Mouse (Mus musculus) ES-Bruce4 (cell line): ENCODE results near the gene Gm42517. TPM values are rescaled to one million over a fixed set of nuclear protein-coding genes. Genes with fewer than 3 reads are reported as not detected.

Experiments
- H3K27ac ChIP-seq: 2 replicates; pipeline ENCODE4 v1.5.1; 2012; ENCODE audit warnings: low read length, inconsistent platforms; ENCODE audit not compliant: insufficient read depth
- H3K27me3 ChIP-seq: 2 replicates; pipeline ENCODE4 v1.6.1; 2012; ENCODE audit warnings: mild to moderate bottlenecking, low read length, inconsistent platforms; ENCODE audit not compliant: control insufficient read depth, poor library complexity, insufficient read depth, severe bottlenecking
- H3K36me3 ChIP-seq: 2 replicates; pipeline ENCODE4 v1.6.1; 2012; ENCODE audit warnings: inconsistent platforms, mild to moderate bottlenecking, low read length, moderate library complexity; ENCODE audit not compliant: control insufficient read depth, poor library complexity, insufficient read depth, severe bottlenecking
- H3K4me1 ChIP-seq: one replicate; pipeline ENCODE4 v1.8.1; 2011; ENCODE audit warnings: low read length; ENCODE audit not compliant: control insufficient read depth, insufficient read depth
- H3K4me3 ChIP-seq: 2 replicates; pipeline ENCODE4 v1.5.1; 2011; ENCODE audit warnings: low read depth, mild to moderate bottlenecking, low read length
- H3K9ac ChIP-seq: 2 replicates; pipeline ENCODE4 v1.6.1; 2012; ENCODE audit warnings: low read depth, mild to moderate bottlenecking, inconsistent platforms; ENCODE audit not compliant: poor library complexity, severe bottlenecking
- H3K9me3 ChIP-seq: replicated peaks from 2 replicates; pipeline ENCODE4 v1.6.1; 2012; ENCODE audit warnings: mild to moderate bottlenecking, low read length, inconsistent platforms; ENCODE audit not compliant: control insufficient read depth, poor library complexity, insufficient read depth, severe bottlenecking
- CTCF ChIP-seq: IDR thresholded peaks from one replicate; pipeline ENCODE4 v1.8.1; 2011; ENCODE audit warnings: low read depth, low read length
- EP300 ChIP-seq: IDR thresholded peaks from 2 replicates; pipeline ENCODE4 v1.6.1; 2011; ENCODE audit warnings: low read depth, low read length; ENCODE audit not compliant: insufficient read depth
- POLR2A ChIP-seq: IDR thresholded peaks from one replicate; pipeline ENCODE4 v1.8.1; 2011; ENCODE audit warnings: low read length; ENCODE audit not compliant: insufficient read depth
- polyA plus RNA-seq: library from polyadenylated mRNA; stranded (reverse); fragments of >200 nt; gene quantifications from 2 replicates; pipeline ENCODE4 v1.2.4, GENCODE M21; 2011; ENCODE audit warnings: low read depth; ENCODE audit not compliant: missing spikeins, insufficient read depth, insufficient read length

Gene Gm42517
- polyA plus RNA-seq, 1 experiment = not detected

DNA sequence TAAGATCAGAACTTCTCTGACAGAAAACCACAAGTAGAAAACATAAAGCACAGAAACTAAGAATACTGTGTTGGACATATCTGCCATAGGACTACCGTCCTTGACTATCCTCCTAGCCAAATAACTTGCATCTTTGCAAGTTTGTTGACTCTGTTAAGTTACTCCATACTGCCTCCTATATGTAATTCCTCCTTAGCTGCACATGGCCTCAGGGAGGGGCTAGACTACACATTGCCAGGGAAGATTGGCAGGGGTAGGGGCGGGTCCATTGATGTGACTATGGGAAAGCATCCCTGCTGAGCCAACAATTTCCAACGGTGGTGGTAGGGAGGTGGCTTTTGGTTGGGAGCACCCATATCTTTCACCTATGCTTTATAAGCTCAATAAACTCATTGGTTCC, 5.4 kb downstream of the Gm42517 start:
- TF ChIP-seq POLR2A = no peak
- H3K4me3 ChIP-seq = no peak overlapping the region
- no peaks in the 10 kb centered on the region for H3K36me3 ChIP-seq
- no peaks in the 10 kb centered on the region for H3K4me1 ChIP-seq
- H3K9me3 ChIP-seq = no peaks in the 10 kb centered on the region
- peaks cover 11% of the 10 kb centered on the region for H3K27me3 ChIP-seq
- no peak overlapping the region for H3K9ac ChIP-seq
- H3K27ac ChIP-seq = no peak overlapping the region

DNA sequence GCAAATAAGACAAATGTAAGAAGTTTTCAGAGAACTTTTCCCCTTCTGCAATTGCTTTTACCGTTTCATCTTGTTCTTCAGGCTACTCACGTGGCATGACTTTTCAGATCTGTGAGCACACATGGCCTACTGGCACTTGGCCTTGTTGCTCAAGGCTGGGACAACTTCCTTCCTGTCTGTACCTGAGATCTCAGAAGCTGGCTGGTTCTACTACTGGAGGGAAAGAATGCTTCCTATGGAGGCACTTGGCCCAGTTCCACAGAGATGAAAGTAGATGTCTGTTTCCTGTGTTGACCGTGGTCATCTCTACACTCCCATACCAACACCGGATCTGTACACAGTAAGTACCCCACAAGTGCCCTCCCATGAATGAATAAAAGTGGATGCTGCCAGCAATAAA, 7.5 kb downstream of the Gm42517 start:
- no peaks in the 10 kb centered on the region for H3K9me3 ChIP-seq
- no peak overlapping the region for H3K9ac ChIP-seq
- H3K27me3 ChIP-seq = no peaks in the 10 kb centered on the region
- H3K27ac ChIP-seq = no peak overlapping the region
- no peaks in the 10 kb centered on the region for H3K36me3 ChIP-seq
- H3K4me3 ChIP-seq = no peak overlapping the region
- TF ChIP-seq POLR2A (no peak), EP300 (no peak), CTCF (no peak)
- no peaks in the 10 kb centered on the region for H3K4me1 ChIP-seq

DNA sequence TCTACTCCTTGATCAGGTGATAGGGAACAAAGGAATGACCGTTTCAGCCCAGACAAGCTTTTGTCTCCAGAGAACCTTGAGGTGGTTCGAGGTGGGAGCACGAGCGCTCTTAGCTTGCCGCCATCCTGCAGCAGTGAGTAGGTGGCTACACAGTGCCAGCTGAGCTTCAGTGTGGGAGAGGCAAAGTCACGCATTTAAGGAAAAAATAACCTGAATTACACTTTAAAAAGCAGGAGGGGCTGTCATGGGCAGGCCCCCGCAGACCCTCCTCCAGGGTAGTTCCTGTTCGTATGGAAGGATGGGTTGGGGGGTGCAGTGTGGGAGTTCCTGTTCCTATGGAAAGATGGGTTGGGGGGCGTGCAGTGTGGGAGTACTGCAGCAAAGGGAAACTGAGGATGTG, 8.2 kb downstream of the Gm42517 start:
- Histone ChIP-seq H3K27me3 (no peaks in the 10 kb centered on the region), H3K9me3 (no peaks in the 10 kb centered on the region), H3K27ac (no peak overlapping the region), H3K4me1 (no peaks in the 10 kb centered on the region), H3K4me3 (no peak overlapping the region), H3K36me3 (no peaks in the 10 kb centered on the region), H3K9ac (no peak overlapping the region)
- TF ChIP-seq EP300 (no peak), POLR2A (no peak), CTCF (no peak)

DNA sequence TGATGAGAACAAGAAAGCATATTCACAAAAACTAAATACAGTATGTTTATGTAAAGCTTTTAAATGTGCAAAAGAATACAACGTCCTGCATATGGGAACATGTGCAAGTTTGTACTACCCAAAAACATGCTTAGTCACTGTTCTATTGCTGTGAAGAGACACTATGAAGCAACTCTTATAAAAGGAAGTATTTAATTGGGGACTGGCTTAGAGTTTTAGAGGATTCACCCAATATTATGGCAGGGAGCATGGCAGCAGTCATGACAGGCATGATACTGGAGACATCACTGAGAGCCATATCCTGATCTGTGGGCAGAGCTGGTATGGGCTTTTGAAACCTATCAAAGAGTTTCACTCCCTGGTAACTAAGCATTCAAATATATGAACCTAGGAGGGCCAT, 9.9 kb downstream of the Gm42517 start:
- no peaks in the 10 kb centered on the region for H3K9me3 ChIP-seq

DNA sequence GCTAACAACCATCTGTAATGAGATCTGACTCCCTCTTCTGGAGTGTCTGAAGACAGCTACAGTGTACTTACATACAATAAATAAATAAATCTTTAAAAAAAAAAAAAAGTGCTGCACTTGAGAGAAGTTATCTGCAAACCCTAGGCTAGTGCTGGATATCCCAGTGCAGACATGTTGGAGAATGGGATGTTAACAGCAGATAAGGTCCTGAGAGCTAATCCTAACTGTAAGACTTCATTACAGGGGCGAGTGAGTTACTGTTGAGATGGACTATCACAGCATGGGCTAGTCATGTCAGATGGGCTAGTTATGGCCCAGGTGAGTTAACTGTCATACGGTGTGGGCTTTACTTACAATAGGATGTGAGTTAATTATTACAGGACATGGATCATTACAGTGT, 13.7 kb downstream of the Gm42517 start:
- H3K36me3 ChIP-seq = no peaks in the 10 kb centered on the region
- no peaks in the 10 kb centered on the region for H3K9me3 ChIP-seq
- H3K4me1 ChIP-seq = no peaks in the 10 kb centered on the region
- H3K27me3 ChIP-seq = no peaks in the 10 kb centered on the region
- no peak overlapping the region for H3K9ac ChIP-seq
- no peak overlapping the region for H3K27ac ChIP-seq
- no peak overlapping the region for H3K4me3 ChIP-seq
- no peak for TF ChIP-seq CTCF
- no peak for TF ChIP-seq EP300
- no peak for TF ChIP-seq POLR2A

More for the DNA sequence above, 9.9 kb downstream of the Gm42517 start:
- Histone ChIP-seq H3K27ac (no peak overlapping the region), H3K9ac (no peak overlapping the region), H3K4me1 (no peaks in the 10 kb centered on the region), H3K36me3 (no peaks in the 10 kb centered on the region), H3K27me3 (no peaks in the 10 kb centered on the region), H3K4me3 (no peak overlapping the region)
- TF ChIP-seq EP300 (no peak), CTCF (no peak), POLR2A (no peak)

DNA sequence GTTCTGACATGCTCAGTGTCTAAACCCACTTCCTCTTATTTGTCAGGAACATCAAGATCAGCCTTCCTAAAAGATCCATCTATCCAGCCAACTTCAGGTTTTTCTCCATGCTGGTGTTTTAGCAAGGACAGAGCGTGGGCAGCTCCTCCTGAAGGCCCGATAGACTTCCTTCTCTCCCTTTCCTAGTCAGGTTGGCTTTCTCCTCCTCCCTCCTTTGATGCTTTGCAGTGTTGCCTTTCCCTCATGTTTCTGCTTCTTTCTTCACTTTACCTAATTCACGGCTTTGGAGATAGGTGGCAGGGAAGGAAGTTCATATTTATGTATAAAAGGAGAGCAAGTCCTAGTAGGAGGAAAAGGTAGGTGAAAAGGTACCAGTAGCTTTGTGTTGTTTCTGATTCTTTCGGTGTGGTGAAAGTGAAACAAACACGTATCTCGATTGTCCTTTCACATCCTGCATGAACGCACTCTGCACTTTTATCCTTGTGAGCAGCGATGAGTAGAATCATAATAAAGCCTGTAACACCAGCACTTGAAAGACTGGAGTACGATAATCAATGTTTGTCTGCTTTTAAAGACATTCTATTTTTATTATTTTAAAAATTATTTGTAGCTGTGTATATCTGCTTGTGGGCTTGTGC, 18.1 kb downstream of the Gm42517 start:
- no peak overlapping the region for H3K27ac ChIP-seq
- H3K4me1 ChIP-seq = no peaks in the 10 kb centered on the region
- H3K4me3 ChIP-seq = no peak overlapping the region
- H3K36me3 ChIP-seq = no peaks in the 10 kb centered on the region
- H3K9ac ChIP-seq = no peak overlapping the region
- no peaks in the 10 kb centered on the region for H3K27me3 ChIP-seq
- TF ChIP-seq POLR2A = no peak
- no peak for TF ChIP-seq CTCF
- no peak for TF ChIP-seq EP300
- H3K9me3 ChIP-seq = no peaks in the 10 kb centered on the region
